Mouse (Mus musculus) liver, postnatal 0 days (tissue): ENCODE measurements at regions not wholly inside any gene's neighbourhood (a gene's known extent, or its start where the extent isn't known, plus 50 kb on each side); places are given as distances from the start of the nearest gene placed in this dataset.

Experiments used
- ATAC-seq: fragments of 200-750 bp; cut with Nextera tagmentation; 2 replicates; pipeline ENCODE4 v1.8.0; 2017; ENCODE audit warnings: mild to moderate bottlenecking, moderate library complexity
- DNase-seq: peaks from one replicate; pipeline ENCODE4 v3.0.0-alpha.2; 2016
- H3K27ac ChIP-seq: fragments of 300-500 bp; sonication (generic); 2 replicates; pipeline ENCODE4 v1.5.1; 2014; ENCODE audit warnings: antibody characterized with exemption, moderate library complexity, mild to moderate bottlenecking, low read depth
- H3K27me3 ChIP-seq: fragments of 300-500 bp; sonication (generic); 2 replicates; pipeline ENCODE4 v1.6.1; 2014; ENCODE audit warnings: low read length, control low read depth, mixed read lengths; ENCODE audit not compliant: insufficient read depth
- H3K36me3 ChIP-seq: fragments of 300-500 bp; sonication (generic); replicated peaks from 2 replicates; pipeline ENCODE4 v1.6.1; 2014; ENCODE audit warnings: mild to moderate bottlenecking, control low read depth, low read length, moderate library complexity, mixed read lengths; ENCODE audit not compliant: insufficient read depth
- H3K4me1 ChIP-seq: fragments of 300-500 bp; sonication (generic); 2 replicates; pipeline ENCODE4 v1.6.1; 2014; ENCODE audit warnings: antibody characterized with exemption, mild to moderate bottlenecking, control low read depth; ENCODE audit not compliant: insufficient read depth
- H3K4me2 ChIP-seq: fragments of 300-500 bp; sonication (generic); 2 replicates; pipeline ENCODE4 v1.6.1; 2014; ENCODE audit warnings: low read depth, mild to moderate bottlenecking, low read length, moderate library complexity, mixed read lengths
- H3K4me3 ChIP-seq: fragments of 300-500 bp; sonication (generic); 2 replicates; pipeline ENCODE4 v1.5.1; 2014; ENCODE audit warnings: low read depth, low read length
- H3K9ac ChIP-seq: fragments of 300-500 bp; sonication (generic); replicated peaks from 2 replicates; pipeline ENCODE4 v1.6.1; 2014; ENCODE audit warnings: mild to moderate bottlenecking, moderate library complexity
- H3K9me3 ChIP-seq: fragments of 300-500 bp; sonication (generic); 2 replicates; pipeline ENCODE4 v1.6.1; 2016; ENCODE audit warnings: mild to moderate bottlenecking, control low read depth, low read length, mixed read lengths
- CTCF ChIP-seq: sonication (generic); IDR thresholded peaks from 2 replicates; pipeline ENCODE4 v1.5.1; 2016; ENCODE audit warnings: antibody characterized with exemption, low read depth
- EP300 ChIP-seq: IDR thresholded peaks from 2 replicates; pipeline ENCODE4 v1.6.1; 2016; ENCODE audit warnings: antibody characterized with exemption, low read depth, mild to moderate bottlenecking
- WGBS: fragments of 180-500 bp; shearing (Covaris S2); extraction: QIAGEN DNeasy Blood & Tissue Kit; methylation state at CpG from one replicate; pipeline ENCODE4 v1.1.7; 2014; ENCODE audit not compliant: insufficient replicate concordance; 5-methylcytosine and 5-hydroxymethylcytosine counted together

- no peaks in the 10 kb centered on the region for H3K27me3 ChIP-seq
- no peak overlapping the region for H3K9ac ChIP-seq
- H3K27ac ChIP-seq, result no peak overlapping the region
- ATAC-seq (no peak), DNase-seq (no peak)
- TF ChIP-seq CTCF, result no peak
- no peak for TF ChIP-seq EP300
- H3K4me1 ChIP-seq, result no peaks in the 10 kb centered on the region
- H3K4me2 ChIP-seq, result no peak overlapping the region
- no peaks in the 10 kb centered on the region for H3K9me3 ChIP-seq
- H3K4me3 ChIP-seq, result no peak overlapping the region
- H3K36me3 ChIP-seq, result no peaks in the 10 kb centered on the region
- 71% methylated on average over 10 of the region's 10 CpGs for WGBS
Measured at GRCm38 (mm10) chr8:7945966-7946775, 714.9 kb downstream of the Efnb2 start.

- H3K4me2 ChIP-seq, result no peak overlapping the region
- DNase-seq, result no peak
- no peak for ATAC-seq
- TF ChIP-seq CTCF, result no peak
- TF ChIP-seq EP300, result no peak
- H3K36me3 ChIP-seq, result no peaks in the 10 kb centered on the region
- no peaks in the 10 kb centered on the region for H3K27me3 ChIP-seq
- H3K4me3 ChIP-seq, result no peak overlapping the region
- no peaks in the 10 kb centered on the region for H3K4me1 ChIP-seq
- no peak overlapping the region for H3K27ac ChIP-seq
- no peak overlapping the region for H3K9ac ChIP-seq
- no peaks in the 10 kb centered on the region for H3K9me3 ChIP-seq
- WGBS, result 67% methylated on average over 2 of the region's 2 CpGs
Measured at GRCm38 (mm10) chr8:7936596-7936995, 724.4 kb downstream of the Efnb2 start.

DNA sequence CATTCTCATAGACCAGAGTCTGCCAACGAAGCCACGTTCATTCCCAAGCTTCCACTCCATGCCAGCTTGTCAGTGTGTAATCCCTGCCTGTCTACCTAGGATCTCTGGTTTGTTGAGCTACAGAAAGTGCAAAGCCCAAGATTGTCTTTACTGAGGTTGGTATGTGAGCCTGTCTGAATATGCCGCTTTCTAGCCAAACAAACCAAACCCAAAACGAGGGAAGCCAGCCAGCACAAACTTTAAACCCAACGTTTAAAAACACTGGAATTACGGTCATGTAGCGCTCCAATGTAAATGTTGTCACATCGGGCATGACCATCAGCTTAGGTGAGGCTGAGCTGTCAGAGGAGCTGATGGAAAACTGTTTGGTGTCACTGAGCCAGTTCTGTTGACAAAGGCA lies 741.6 kb downstream of the Efnb2 start:
- H3K4me2 ChIP-seq, result no peak overlapping the region
- H3K36me3 ChIP-seq, result no peaks in the 10 kb centered on the region
- H3K4me1 ChIP-seq, result no peaks in the 10 kb centered on the region
- H3K9ac ChIP-seq, result no peak overlapping the region
- H3K27ac ChIP-seq, result no peak overlapping the region
- no peaks in the 10 kb centered on the region for H3K9me3 ChIP-seq
- no peak for TF ChIP-seq EP300
- TF ChIP-seq CTCF, result no peak
- 53% methylated on average over 8 of the region's 8 CpGs for WGBS
- H3K4me3 ChIP-seq, result no peak overlapping the region
- no peak for DNase-seq
- no peak for ATAC-seq
- no peaks in the 10 kb centered on the region for H3K27me3 ChIP-seq

- ATAC-seq, result no peak
Measured at GRCm38 (mm10) chr8:7894338-7894737, 766.7 kb downstream of the Efnb2 start.

GRCm38 (mm10) chr8:7853169-7853568 lies 807.9 kb downstream of the Efnb2 start:
- H3K27ac ChIP-seq, result no peak overlapping the region
- ATAC-seq, result no peak
- no peaks in the 10 kb centered on the region for H3K27me3 ChIP-seq
- H3K9me3 ChIP-seq, result no peaks in the 10 kb centered on the region
- H3K4me2 ChIP-seq, result no peak overlapping the region
- no peaks in the 10 kb centered on the region for H3K36me3 ChIP-seq
- no peak overlapping the region for H3K9ac ChIP-seq
- H3K4me1 ChIP-seq, result no peaks in the 10 kb centered on the region
- DNase-seq, result no peak
- no peak for TF ChIP-seq CTCF
- H3K4me3 ChIP-seq, result no peak overlapping the region
- 90% methylated on average over 1 of the region's 1 CpGs for WGBS

More at GRCm38 (mm10) chr8:7894338-7894737, 766.7 kb downstream of the Efnb2 start:
- no peaks in the 10 kb centered on the region for H3K9me3 ChIP-seq
- no peak overlapping the region for H3K9ac ChIP-seq
- no peaks in the 10 kb centered on the region for H3K27me3 ChIP-seq
- H3K27ac ChIP-seq, result no peak overlapping the region
- DNase-seq, result no peak
- no peaks in the 10 kb centered on the region for H3K4me1 ChIP-seq
- H3K4me2 ChIP-seq, result no peak overlapping the region
- no peak overlapping the region for H3K4me3 ChIP-seq
- TF ChIP-seq EP300 (no peak), CTCF (no peak)
- 50% methylated on average over 3 of the region's 3 CpGs for WGBS
- H3K36me3 ChIP-seq, result no peaks in the 10 kb centered on the region

DNA sequence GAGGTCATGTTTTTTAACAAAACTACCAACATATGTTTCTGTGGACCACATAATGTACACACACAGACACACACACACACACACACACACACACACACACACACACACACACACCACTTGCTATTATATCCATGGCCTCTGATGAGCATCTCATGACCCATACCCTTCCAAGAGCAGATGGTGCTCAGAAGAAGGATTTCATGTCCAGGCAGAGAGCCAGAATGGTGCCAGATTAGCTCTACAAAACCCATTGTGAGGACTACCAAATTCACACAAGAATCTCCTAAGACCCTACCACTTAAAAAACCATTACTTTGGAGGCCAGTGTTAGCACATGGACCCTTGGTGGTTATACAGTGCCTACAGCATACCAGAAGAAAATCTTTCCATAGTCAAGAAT lies 810.5 kb downstream of the Efnb2 start:
- H3K9ac ChIP-seq, result no peak overlapping the region
- no peaks in the 10 kb centered on the region for H3K36me3 ChIP-seq
- H3K4me2 ChIP-seq, result no peak overlapping the region
- H3K4me1 ChIP-seq, result no peaks in the 10 kb centered on the region
- TF ChIP-seq EP300, result no peak
- TF ChIP-seq CTCF, result no peak
- no peak for ATAC-seq
- no peak for DNase-seq
- H3K27ac ChIP-seq, result no peak overlapping the region
- H3K4me3 ChIP-seq, result no peak overlapping the region
- no peaks in the 10 kb centered on the region for H3K9me3 ChIP-seq
- no peaks in the 10 kb centered on the region for H3K27me3 ChIP-seq
